Mouse (Mus musculus) forebrain, embryonic 11.5 days (tissue): ENCODE data around the gene Wdr82. TPM values are rescaled to one million over a fixed set of nuclear protein-coding genes. Genes with fewer than 3 reads are reported as not detected.
A peak's percentile ranks its signal among the peaks of the same experiment; 100 is the strongest.

Source experiments
- ATAC-seq: fragments of 200-750 bp; cut with Nextera tagmentation; replicated peaks from 2 replicates; pipeline ENCODE4 v1.8.0; 2017; ENCODE audit warnings: moderate TSS enrichment; ENCODE audit not compliant: low FRiP score
- DNase-seq: peaks from one replicate; pipeline ENCODE4 v3.0.0-alpha.2; 2017; ENCODE audit warnings: low spot score
- H3K27ac ChIP-seq: fragments of 300-500 bp; sonication (generic); 2 replicates; pipeline ENCODE4 v1.5.1; 2014; ENCODE audit warnings: low read depth, low read length
- H3K27me3 ChIP-seq: fragments of 300-500 bp; sonication (generic); 2 replicates; pipeline ENCODE4 v1.6.1; 2014; ENCODE audit warnings: mild to moderate bottlenecking, low read length, mixed read lengths; ENCODE audit not compliant: control insufficient read depth, insufficient read depth
- H3K36me3 ChIP-seq: fragments of 300-500 bp; sonication (generic); 2 replicates; pipeline ENCODE4 v1.6.1; 2014; ENCODE audit warnings: mild to moderate bottlenecking, low read length, moderate library complexity, mixed read lengths; ENCODE audit not compliant: control insufficient read depth, insufficient read depth
- H3K4me1 ChIP-seq: fragments of 300-500 bp; sonication (generic); replicated peaks from 2 replicates; pipeline ENCODE4 v1.6.1; 2014; ENCODE audit warnings: low read length, mixed read lengths; ENCODE audit not compliant: control insufficient read depth, insufficient read depth
- H3K4me2 ChIP-seq: fragments of 300-500 bp; sonication (generic); 2 replicates; pipeline ENCODE4 v1.6.1; 2014; ENCODE audit warnings: low read depth, mild to moderate bottlenecking, low read length, moderate library complexity, mixed read lengths; ENCODE audit not compliant: severe bottlenecking
- H3K4me3 ChIP-seq: fragments of 300-500 bp; sonication (generic); 2 replicates; pipeline ENCODE4 v1.5.1; 2014; ENCODE audit warnings: low read depth, low read length
- H3K9ac ChIP-seq: fragments of 300-500 bp; sonication (generic); 2 replicates; pipeline ENCODE4 v1.6.1; 2014; ENCODE audit warnings: low read length
- H3K9me3 ChIP-seq: fragments of 300-500 bp; sonication (generic); 2 replicates; pipeline ENCODE4 v1.6.1; 2016; ENCODE audit warnings: low read length, mixed read lengths; ENCODE audit not compliant: control insufficient read depth
- WGBS: fragments of 180-500 bp; shearing (Covaris S2); extraction: QIAGEN DNeasy Blood & Tissue Kit; methylation state at CpG from one replicate; pipeline ENCODE4 v1.1.7; 2014; 5-methylcytosine and 5-hydroxymethylcytosine counted together
- polyA plus RNA-seq: library from polyadenylated mRNA; unstranded; fragments of >200 nt; fragmentation: Nextera tagmentation; extraction: Ambion mirVana; gene quantifications from 2 replicates; pipeline ENCODE4 v1.2.1, GENCODE M21; 2014

The Wdr82 gene
- 33.5 and 34.6 TPM in 2 replicates for polyA plus RNA-seq

- Histone ChIP-seq H3K4me1 (peaks cover 9% of the 10 kb centered on the region; the same call in 1 of the 2 replicates), H3K4me2 (peak within 1 kb of the TSS; percentile 81), H3K27ac (peak within 1 kb of the TSS; percentile 92), H3K9ac (peak within 1 kb of the TSS; percentile 96), H3K4me3 (peak within 1 kb of the TSS; percentile 93), H3K36me3 (no peaks in the 10 kb centered on the region), H3K27me3 (no peaks in the 10 kb centered on the region), H3K9me3 (no peaks in the 10 kb centered on the region)
- peak; percentile 92 for ATAC-seq
- DNase-seq, result peak; percentile 98
- WGBS, result under 1% methylated on average over 81 of the region's 81 CpGs
These were observed at the start of gene Wdr82 for GRCm38 (mm10) chr9:106170556-106171345. TSS of gene Wdr82 (plus strand) at chr9:106170928.

- Histone ChIP-seq H3K9me3 (no peaks in the 10 kb centered on the region), H3K4me1 (peaks cover 18% of the 10 kb centered on the region), H3K9ac (no peak overlapping the region), H3K4me2 (no peak overlapping the region), H3K27me3 (no peaks in the 10 kb centered on the region), H3K36me3 (no peaks in the 10 kb centered on the region), H3K27ac (no peak overlapping the region), H3K4me3 (no peak overlapping the region)
- ATAC-seq, result no peak
- no peak for DNase-seq
- WGBS, result 43% methylated on average over 4 of the region's 4 CpGs
These were observed 47.1 kb upstream of the Wdr82 start for GRCm38 (mm10) chr9:106123599-106123998.

GRCm38 (mm10) chr9:106126786-106127251, 43.9 kb upstream of the Wdr82 start:
- H3K4me3 ChIP-seq, result no peak overlapping the region
- whole genome bisulfite sequencing, result 0% methylated on average over 1 of the region's 2 CpGs
- H3K27ac ChIP-seq, result peak overlapping the region; percentile 98
- no peaks in the 10 kb centered on the region for H3K27me3 ChIP-seq
- ATAC-seq (peak; percentile 96), DNase-seq (peak; percentile 94)
- peaks cover 18% of the 10 kb centered on the region for H3K4me1 ChIP-seq
- no peaks in the 10 kb centered on the region for H3K9me3 ChIP-seq
- H3K4me2 ChIP-seq, result peak overlapping the region; percentile 19; the same call in 1 of the 2 replicates
- no peaks in the 10 kb centered on the region for H3K36me3 ChIP-seq
- H3K9ac ChIP-seq, result peak overlapping the region; percentile 38

GRCm38 (mm10) chr9:106129072-106129471, 41.7 kb upstream of the Wdr82 start:
- ATAC-seq (no peak), DNase-seq (no peak)
- 74% methylated on average over 2 of the region's 2 CpGs for WGBS
- no peak overlapping the region for H3K27ac ChIP-seq
- no peaks in the 10 kb centered on the region for H3K36me3 ChIP-seq
- H3K4me1 ChIP-seq, result peaks cover 18% of the 10 kb centered on the region
- no peaks in the 10 kb centered on the region for H3K9me3 ChIP-seq
- no peak overlapping the region for H3K9ac ChIP-seq
- H3K27me3 ChIP-seq, result no peaks in the 10 kb centered on the region
- no peak overlapping the region for H3K4me2 ChIP-seq
- H3K4me3 ChIP-seq, result no peak overlapping the region

GRCm38 (mm10) chr9:106130250-106130649, 40.5 kb upstream of the Wdr82 start:
- no peak overlapping the region for H3K27ac ChIP-seq

GRCm38 (mm10) chr9:106137671-106138216, 33.0 kb upstream of the Wdr82 start:
- Histone ChIP-seq H3K36me3 (no peaks in the 10 kb centered on the region), H3K9ac (no peak overlapping the region), H3K9me3 (no peaks in the 10 kb centered on the region; the same call in 1 of the 2 replicates), H3K27me3 (peaks cover 2% of the 10 kb centered on the region; the same call in 1 of the 2 replicates), H3K4me1 (peaks cover 8% of the 10 kb centered on the region; the same call in 1 of the 2 replicates), H3K4me2 (no peak overlapping the region), H3K27ac (no peak overlapping the region), H3K4me3 (no peak overlapping the region)
- WGBS, result 33% methylated on average over 10 of the region's 10 CpGs
- no peak for DNase-seq
- no peak; the same call in 1 of the 2 replicates for ATAC-seq

More at GRCm38 (mm10) chr9:106130250-106130649, 40.5 kb upstream of the Wdr82 start:
- no peaks in the 10 kb centered on the region for H3K36me3 ChIP-seq
- DNase-seq (no peak), ATAC-seq (no peak)
- no peak overlapping the region for H3K4me2 ChIP-seq
- no peak overlapping the region for H3K9ac ChIP-seq
- H3K27me3 ChIP-seq, result no peaks in the 10 kb centered on the region
- H3K9me3 ChIP-seq, result no peaks in the 10 kb centered on the region
- peaks cover 18% of the 10 kb centered on the region for H3K4me1 ChIP-seq
- H3K4me3 ChIP-seq, result no peak overlapping the region
- 87% methylated on average over 7 of the region's 7 CpGs for WGBS

- ATAC-seq (peak; percentile 55), DNase-seq (peak; percentile 71)
- H3K4me3 ChIP-seq, result no peak overlapping the region
- 41% methylated on average over 10 of the region's 10 CpGs for WGBS
- no peak overlapping the region for H3K9ac ChIP-seq
- no peaks in the 10 kb centered on the region; the same call in 1 of the 2 replicates for H3K9me3 ChIP-seq
- H3K4me1 ChIP-seq, result peaks cover 12% of the 10 kb centered on the region; the same call in 1 of the 2 replicates
- no peak overlapping the region for H3K27ac ChIP-seq
- H3K27me3 ChIP-seq, result peaks cover 2% of the 10 kb centered on the region; the same call in 1 of the 2 replicates
- H3K4me2 ChIP-seq, result no peak overlapping the region
- no peaks in the 10 kb centered on the region for H3K36me3 ChIP-seq
These were observed 31.0 kb upstream of the Wdr82 start for GRCm38 (mm10) chr9:106139763-106140162.

- H3K9ac ChIP-seq, result no peak overlapping the region
- H3K4me3 ChIP-seq, result no peak overlapping the region
- no peak for ATAC-seq
- H3K27me3 ChIP-seq, result peaks cover 2% of the 10 kb centered on the region; the same call in 1 of the 2 replicates
- no peak overlapping the region for H3K27ac ChIP-seq
- no peaks in the 10 kb centered on the region; the same call in 1 of the 2 replicates for H3K9me3 ChIP-seq
- DNase-seq, result no peak
- H3K4me1 ChIP-seq, result peaks cover 12% of the 10 kb centered on the region; the same call in 1 of the 2 replicates
- H3K4me2 ChIP-seq, result no peak overlapping the region
- 82% methylated on average over 12 of the region's 12 CpGs for WGBS
- H3K36me3 ChIP-seq, result no peaks in the 10 kb centered on the region
These were observed 28.8 kb upstream of the Wdr82 start for GRCm38 (mm10) chr9:106141955-106142354.
